Mouse (Mus musculus) gastrocnemius, adult 8-10 months (tissue): ENCODE measurements around the gene Nup85. TPM values are rescaled to one million over a fixed set of nuclear protein-coding genes. Genes with fewer than 3 reads are reported as not detected.

ENCODE experiments used
- DNase-seq, 2 experiments: peaks; one replicate each; pipeline ENCODE4 v3.0.0; 2022; ENCODE audit warnings: low spot score in 2 of 2
- total RNA-seq, 4 experiments: library from RNA; stranded (reverse); gene quantifications; 2 replicates each; pipeline ENCODE4 v1.2.4; 2022

Nup85 gene
- total RNA-seq, 4 experiments from 2014 or later, result 16.6 to 21.7 (median 20.9) TPM

- no peak for DNase-seq
These were observed 18.8 kb downstream of the Nup85 start for GRCm38 (mm10) chr11:115582913-115583606.

GRCm38 (mm10) chr11:115584376-115585073, 20.3 kb downstream of the Nup85 start:
- no peak for DNase-seq

GRCm38 (mm10) chr11:115585573-115586100, 21.4 kb downstream of the Nup85 start:
- no peak for DNase-seq

- DNase-seq, result no peak
These were observed 22.2 kb downstream of the Nup85 start for GRCm38 (mm10) chr11:115586403-115586802.

DNA sequence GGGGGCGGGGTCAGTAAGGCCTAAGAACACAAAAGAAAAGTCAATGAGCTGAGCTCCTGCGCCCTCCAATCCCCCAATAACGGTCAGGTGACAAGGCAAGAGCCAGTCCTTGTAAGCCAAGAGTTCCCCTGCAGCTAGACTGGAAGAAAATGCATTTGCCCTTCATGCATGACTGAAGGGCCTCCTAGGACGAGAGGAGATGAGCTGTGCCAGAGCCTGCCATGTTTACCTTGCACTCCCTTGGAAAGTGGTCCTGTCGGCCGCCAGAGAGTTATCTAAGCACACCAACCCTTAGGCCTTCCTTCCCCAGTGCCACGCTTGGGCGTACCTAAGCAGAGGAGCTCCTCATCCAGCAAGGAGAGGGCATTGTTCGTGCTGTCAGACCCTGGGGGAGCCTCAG, 23.8 kb downstream of the Nup85 start:
- no peak for DNase-seq

GRCm38 (mm10) chr11:115590526-115591075, 26.4 kb downstream of the Nup85 start:
- DNase-seq, result no peak

DNA sequence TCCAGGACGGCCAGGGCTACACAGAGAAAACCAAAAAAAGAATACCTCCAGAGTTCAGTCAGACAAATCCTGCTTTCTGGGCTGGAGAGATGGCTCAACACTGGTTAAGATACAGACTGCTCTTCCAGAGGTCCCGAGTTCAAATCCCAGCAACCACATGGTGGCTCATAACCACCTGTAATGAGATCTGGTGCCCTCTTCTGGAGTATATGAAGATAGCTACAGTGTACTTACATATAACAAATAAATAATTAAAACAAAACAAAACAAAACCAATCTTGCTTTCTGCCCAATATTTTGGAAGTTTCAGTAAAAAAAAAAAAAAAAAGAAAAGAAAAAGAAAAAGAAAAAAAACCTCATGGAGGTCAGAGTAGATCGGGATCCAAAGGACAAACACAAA, 31.0 kb downstream of the Nup85 start:
- no peak for DNase-seq

DNA sequence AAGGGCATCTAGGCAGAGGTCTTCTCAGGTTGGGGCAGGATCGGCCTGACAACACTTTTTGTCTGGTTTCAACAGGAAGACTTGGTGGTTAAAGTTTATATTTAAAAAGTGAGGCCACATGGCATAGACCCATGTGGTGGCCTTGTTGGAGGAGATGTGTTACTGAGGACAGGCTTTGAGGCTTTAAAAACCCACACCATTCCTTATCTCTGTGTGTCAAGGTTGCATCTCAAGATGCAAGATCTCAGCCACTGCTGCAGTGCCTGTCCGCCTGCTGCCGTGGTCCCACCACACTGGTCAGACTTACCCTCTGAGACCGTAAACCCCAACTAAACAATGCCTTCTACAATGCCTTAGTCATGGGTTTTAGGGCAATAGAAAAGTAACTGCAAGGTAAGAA, 34.1 kb downstream of the Nup85 start:
- DNase-seq, result no peak

DNA sequence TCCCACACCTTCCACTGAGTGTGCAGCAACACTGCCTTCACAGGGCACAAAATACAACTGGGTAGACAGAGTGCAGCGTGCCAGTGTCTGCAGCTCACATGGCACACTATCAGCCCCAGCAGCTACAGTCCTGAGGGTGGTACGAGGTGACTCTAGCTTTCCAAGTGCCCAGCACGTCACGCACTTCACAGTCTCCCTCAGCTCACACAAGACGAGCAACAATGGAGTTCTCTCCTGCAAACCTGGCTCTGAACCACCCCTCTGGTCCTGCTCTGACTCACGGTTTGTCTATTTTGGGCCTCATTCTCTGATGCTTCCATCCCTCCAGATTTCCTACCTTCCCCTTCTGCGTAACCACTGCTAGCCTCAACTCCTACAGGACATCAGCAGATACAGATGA, 35.5 kb downstream of the Nup85 start:
- no peak for DNase-seq

DNA sequence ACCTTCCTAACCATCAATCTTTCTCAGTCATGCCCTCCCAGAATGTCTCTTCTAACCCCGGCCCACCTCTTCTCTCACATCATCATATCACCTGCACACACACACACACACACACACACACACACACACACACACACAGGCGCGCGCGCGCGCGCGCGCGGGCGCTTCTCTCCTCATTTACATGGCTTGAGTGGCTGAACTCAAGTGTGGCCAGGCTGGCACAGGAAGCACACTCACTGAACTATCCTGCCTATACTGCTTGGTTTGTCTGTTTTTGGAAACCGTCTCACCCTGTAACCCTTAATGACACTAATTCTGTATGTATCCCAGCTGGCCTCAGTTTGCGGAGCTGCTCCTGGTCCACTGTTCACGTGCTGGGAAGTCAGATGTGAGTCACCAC, 36.5 kb downstream of the Nup85 start:
- no peak for DNase-seq

- no peak for DNase-seq
These were observed 36.9 kb downstream of the Nup85 start for GRCm38 (mm10) chr11:115601174-115601573.

- no peak for DNase-seq
These were observed 38.9 kb downstream of the Nup85 start for GRCm38 (mm10) chr11:115603128-115603475.

- peak; percentile 88 to 90 for DNase-seq
These were observed 39.5 kb downstream of the Nup85 start, which contains the start of the genes Mrps7 and Gga3 for GRCm38 (mm10) chr11:115603476-115604303. Gene Mrps7, plus strand, starts transcription at chr11:115603925. Gene Gga3, minus strand, starts transcription at chr11:115604051.

GRCm38 (mm10) chr11:115604304-115604696, 40.1 kb downstream of the Nup85 start:
- no peak for DNase-seq

DNA sequence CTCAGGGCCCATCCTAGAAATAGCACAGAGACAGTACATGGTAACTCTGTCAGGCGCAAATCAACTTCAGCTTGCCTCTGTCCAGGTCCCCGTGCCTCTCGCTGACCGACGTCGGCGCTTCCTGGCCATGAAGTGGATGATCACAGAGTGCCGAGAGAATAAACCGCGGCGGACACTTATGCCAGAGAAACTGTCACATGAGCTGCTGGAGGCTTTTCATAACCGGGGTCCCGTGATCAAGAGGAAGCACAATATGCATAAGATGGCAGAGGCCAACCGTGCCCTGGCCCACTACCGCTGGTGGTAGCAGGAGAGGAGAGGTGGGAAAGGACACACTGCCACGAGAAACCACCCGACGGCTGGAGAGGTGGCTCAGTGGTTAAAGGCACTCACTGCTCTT, 42.5 kb downstream of the Nup85 start:
- no peak for DNase-seq

GRCm38 (mm10) chr11:115608421-115609399, 44.5 kb downstream of the Nup85 start:
- DNase-seq, result no peak

GRCm38 (mm10) chr11:115609576-115609975, 45.3 kb downstream of the Nup85 start:
- no peak for DNase-seq

DNA sequence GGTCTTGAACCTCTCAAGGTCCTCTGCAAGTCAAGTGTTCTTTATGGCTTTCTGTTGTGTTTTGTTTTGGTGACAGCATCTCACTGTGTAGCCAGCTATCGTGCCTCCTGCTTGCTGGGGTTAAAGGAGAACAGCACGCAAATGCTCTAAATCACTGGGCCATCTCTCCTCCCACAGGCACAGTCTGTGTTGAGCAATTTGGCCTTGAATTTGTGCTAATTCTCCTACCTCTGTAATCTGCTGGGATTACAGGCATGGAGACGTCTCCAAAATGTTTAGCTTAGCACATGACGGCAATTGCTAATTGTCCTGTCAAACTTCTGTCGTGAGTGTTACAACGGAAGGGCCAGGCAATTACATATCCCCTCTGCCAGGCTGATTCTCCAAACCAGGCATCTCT, 46.9 kb downstream of the Nup85 start:
- no peak for DNase-seq

DNA sequence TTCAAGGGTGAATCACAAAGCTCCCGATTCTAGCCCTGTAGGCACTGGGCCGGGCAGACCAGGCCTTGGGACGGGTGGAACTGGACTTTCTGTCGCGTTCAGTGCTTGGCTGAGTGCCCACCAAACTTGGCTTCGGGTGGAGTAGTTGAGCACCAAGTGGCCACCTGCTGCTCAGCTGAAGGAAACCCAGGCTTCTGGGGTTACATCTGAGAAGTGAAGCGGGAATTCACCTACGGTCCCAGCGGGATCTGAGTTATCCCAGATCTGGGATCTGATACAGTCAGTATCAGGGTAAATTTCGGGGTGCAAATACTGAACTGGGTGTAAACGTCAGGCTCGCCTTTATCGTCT, 47.8 kb downstream of the Nup85 start:
- DNase-seq, result peak; percentile 75 to 80

GRCm38 (mm10) chr11:115612410-115613137, 48.3 kb downstream of the Nup85 start, which contains the start of gene Mif4gd:
Gene Mif4gd, minus strand, starts transcription at chr11:115612969.
- peak; percentile 90 to 92 for DNase-seq
